Mouse (Mus musculus): ENCODE data around the gene Cacnb1. TPM values are rescaled to one million over a fixed set of nuclear protein-coding genes. Genes with fewer than 3 reads are reported as not detected.

Cacnb1 gene
- polyA plus RNA-seq, 1 experiment from 2014 or later, result 11.7 TPM

- no peaks in the 10 kb centered on the region for H3K9me3 ChIP-seq (ENCODE audit: control insufficient read depth, low read length)
- H3K4me3 ChIP-seq (ENCODE audit: low read length), result no peak overlapping the region
- H3K27ac ChIP-seq (ENCODE audit: low read depth, low read length), result no peak overlapping the region
- peaks cover 6% of the 10 kb centered on the region; the same call in 1 of the 2 replicates for H3K27me3 ChIP-seq (ENCODE audit: control insufficient read depth, insufficient read depth, low read length)
- H3K9ac ChIP-seq (ENCODE audit: low read depth, low read length), result no peak overlapping the region
- no peak overlapping the region for H3K4me2 ChIP-seq (replicated peaks; ENCODE audit: low read depth, low read length)
- H3K36me3 ChIP-seq (ENCODE audit: control insufficient read depth, insufficient read depth, low read length), result peaks cover 35% of the 10 kb centered on the region
- WGBS, result 6% methylated on average over 5 of the region's 5 CpGs
- peaks cover 19% of the 10 kb centered on the region for H3K4me1 ChIP-seq (ENCODE audit: control insufficient read depth, insufficient read depth, low read length)
- ATAC-seq (ENCODE audit: low FRiP score, low TSS enrichment), result no peak; the same call in 1 of the 2 replicates
These were observed 8.6 kb upstream of the Cacnb1 start for GRCm38 (mm10) chr11:98031443-98031770.

GRCm38 (mm10) chr11:98030701-98031442 is 8.0 kb upstream of the Cacnb1 start:
- H3K4me3 ChIP-seq (ENCODE audit: low read length), result no peak overlapping the region
- peaks cover 35% of the 10 kb centered on the region for H3K36me3 ChIP-seq (ENCODE audit: control insufficient read depth, insufficient read depth, low read length)
- peaks cover 3% of the 10 kb centered on the region; the same call in 1 of the 2 replicates for H3K27me3 ChIP-seq (ENCODE audit: control insufficient read depth, insufficient read depth, low read length)
- no peak for ATAC-seq (ENCODE audit: low FRiP score, low TSS enrichment)
- WGBS, result 47% methylated on average over 5 of the region's 5 CpGs
- no peak overlapping the region for H3K9ac ChIP-seq (ENCODE audit: low read depth, low read length)
- H3K9me3 ChIP-seq (ENCODE audit: control insufficient read depth, low read length), result no peaks in the 10 kb centered on the region
- peaks cover 16% of the 10 kb centered on the region for H3K4me1 ChIP-seq (ENCODE audit: control insufficient read depth, insufficient read depth, low read length)
- no peak overlapping the region for H3K4me2 ChIP-seq (replicated peaks; ENCODE audit: low read depth, low read length)
- H3K27ac ChIP-seq (ENCODE audit: low read depth, low read length), result no peak overlapping the region

GRCm38 (mm10) chr11:98027785-98028184 is 5.0 kb upstream of the Cacnb1 start:
- Histone ChIP-seq H3K9me3 (ENCODE audit: control insufficient read depth, low read length) (no peaks in the 10 kb centered on the region), H3K4me3 (ENCODE audit: low read length) (peak overlapping the region; percentile 100), H3K27me3 (ENCODE audit: control insufficient read depth, insufficient read depth, low read length) (no peaks in the 10 kb centered on the region), H3K4me1 (ENCODE audit: control insufficient read depth, insufficient read depth, low read length) (peaks cover 12% of the 10 kb centered on the region), H3K4me2 (replicated peaks; ENCODE audit: low read depth, low read length) (peak overlapping the region; percentile 72), H3K27ac (ENCODE audit: low read depth, low read length) (peak overlapping the region; percentile 74), H3K9ac (ENCODE audit: low read depth, low read length) (peak overlapping the region; percentile 100), H3K36me3 (ENCODE audit: control insufficient read depth, insufficient read depth, low read length) (peaks cover 35% of the 10 kb centered on the region)
- WGBS, result 21% methylated on average over 7 of the region's 7 CpGs
- no peak for ATAC-seq (ENCODE audit: low FRiP score, low TSS enrichment)

GRCm38 (mm10) chr11:98027297-98027688 is 4.5 kb upstream of the Cacnb1 start:
- peak overlapping the region; percentile 100 for H3K4me3 ChIP-seq (ENCODE audit: low read length)
- H3K36me3 ChIP-seq (ENCODE audit: control insufficient read depth, insufficient read depth, low read length), result peaks cover 35% of the 10 kb centered on the region
- H3K4me2 ChIP-seq (replicated peaks; ENCODE audit: low read depth, low read length), result peak overlapping the region; percentile 72
- peak overlapping the region; percentile 74 for H3K27ac ChIP-seq (ENCODE audit: low read depth, low read length)
- peak overlapping the region; percentile 100 for H3K9ac ChIP-seq (ENCODE audit: low read depth, low read length)
- WGBS, result 0% methylated on average over 18 of the region's 18 CpGs
- ATAC-seq (ENCODE audit: low FRiP score, low TSS enrichment), result no peak
- no peaks in the 10 kb centered on the region for H3K27me3 ChIP-seq (ENCODE audit: control insufficient read depth, insufficient read depth, low read length)
- no peaks in the 10 kb centered on the region for H3K9me3 ChIP-seq (ENCODE audit: control insufficient read depth, low read length)
- peaks cover 12% of the 10 kb centered on the region for H3K4me1 ChIP-seq (ENCODE audit: control insufficient read depth, insufficient read depth, low read length)

- Histone ChIP-seq H3K4me2 (replicated peaks; ENCODE audit: low read depth, low read length) (peak within 1 kb of the TSS; percentile 72), H3K27me3 (ENCODE audit: control insufficient read depth, insufficient read depth, low read length) (no peaks in the 10 kb centered on the region), H3K27ac (ENCODE audit: low read depth, low read length) (peak within 1 kb of the TSS; percentile 74), H3K9me3 (ENCODE audit: control insufficient read depth, low read length) (no peaks in the 10 kb centered on the region), H3K36me3 (ENCODE audit: control insufficient read depth, insufficient read depth, low read length) (peaks cover 35% of the 10 kb centered on the region), H3K4me3 (ENCODE audit: low read length) (peak within 1 kb of the TSS; percentile 100), H3K9ac (ENCODE audit: low read depth, low read length) (peak within 1 kb of the TSS; percentile 100), H3K4me1 (ENCODE audit: control insufficient read depth, insufficient read depth, low read length) (peaks cover 12% of the 10 kb centered on the region)
- ATAC-seq (ENCODE audit: low FRiP score, low TSS enrichment), result peak; percentile 70
- WGBS, result under 1% methylated on average over 69 of the region's 69 CpGs
These were observed 3.9 kb upstream of the Cacnb1 start, which contains the start of gene Rpl19 for GRCm38 (mm10) chr11:98026570-98027296. Gene Rpl19 (plus strand): TSS chr11:98026710.

GRCm38 (mm10) chr11:98026248-98026569 is 3.4 kb upstream of the Cacnb1 start:
- Histone ChIP-seq H3K36me3 (ENCODE audit: control insufficient read depth, insufficient read depth, low read length) (peaks cover 33% of the 10 kb centered on the region), H3K9me3 (ENCODE audit: control insufficient read depth, low read length) (no peaks in the 10 kb centered on the region), H3K9ac (ENCODE audit: low read depth, low read length) (peak overlapping the region; percentile 100), H3K27ac (ENCODE audit: low read depth, low read length) (peak overlapping the region; percentile 74), H3K4me3 (ENCODE audit: low read length) (peak overlapping the region; percentile 100), H3K4me1 (ENCODE audit: control insufficient read depth, insufficient read depth, low read length) (peaks cover 17% of the 10 kb centered on the region), H3K27me3 (ENCODE audit: control insufficient read depth, insufficient read depth, low read length) (no peaks in the 10 kb centered on the region), H3K4me2 (replicated peaks; ENCODE audit: low read depth, low read length) (peak overlapping the region; percentile 72)
- WGBS, result 5% methylated on average over 15 of the region's 15 CpGs
- ATAC-seq (ENCODE audit: low FRiP score, low TSS enrichment), result no peak

- Histone ChIP-seq H3K9me3 (ENCODE audit: control insufficient read depth, low read length) (no peaks in the 10 kb centered on the region), H3K4me3 (ENCODE audit: low read length) (no peak overlapping the region), H3K9ac (ENCODE audit: low read depth, low read length) (no peak overlapping the region), H3K4me2 (replicated peaks; ENCODE audit: low read depth, low read length) (no peak overlapping the region), H3K27me3 (ENCODE audit: control insufficient read depth, insufficient read depth, low read length) (no peaks in the 10 kb centered on the region), H3K36me3 (ENCODE audit: control insufficient read depth, insufficient read depth, low read length) (peaks cover 16% of the 10 kb centered on the region), H3K4me1 (ENCODE audit: control insufficient read depth, insufficient read depth, low read length) (peaks cover 34% of the 10 kb centered on the region), H3K27ac (ENCODE audit: low read depth, low read length) (no peak overlapping the region)
- 78% methylated on average over 3 of the region's 3 CpGs for WGBS
- no peak for ATAC-seq (ENCODE audit: low FRiP score, low TSS enrichment)
These were observed 1.7 kb upstream of the Cacnb1 start for GRCm38 (mm10) chr11:98024516-98024915.

- ATAC-seq (ENCODE audit: low FRiP score, low TSS enrichment), result peak; percentile 40; the same call in 1 of the 2 replicates
- no peaks in the 10 kb centered on the region for H3K9me3 ChIP-seq (ENCODE audit: control insufficient read depth, low read length)
- H3K4me3 ChIP-seq (ENCODE audit: low read length), result peak overlapping the region; percentile 69
- peaks cover 5% of the 10 kb centered on the region for H3K36me3 ChIP-seq (ENCODE audit: control insufficient read depth, insufficient read depth, low read length)
- H3K27me3 ChIP-seq (ENCODE audit: control insufficient read depth, insufficient read depth, low read length), result no peaks in the 10 kb centered on the region
- H3K4me1 ChIP-seq (ENCODE audit: control insufficient read depth, insufficient read depth, low read length), result peaks cover 41% of the 10 kb centered on the region
- WGBS, result under 1% methylated on average over 22 of the region's 23 CpGs
- peak overlapping the region; percentile 95 for H3K27ac ChIP-seq (ENCODE audit: low read depth, low read length)
- peak overlapping the region; percentile 71 for H3K4me2 ChIP-seq (replicated peaks; ENCODE audit: low read depth, low read length)
- H3K9ac ChIP-seq (ENCODE audit: low read depth, low read length), result peak overlapping the region; percentile 81
These were observed 630 bp downstream of the Cacnb1 start for GRCm38 (mm10) chr11:98022253-98022554.

Measured in kidney, embryonic 14.5 days (tissue).